Mouse (Mus musculus): ENCODE results near the gene Cacnb1.
A peak's percentile ranks its signal among the peaks of the same experiment; 100 is the strongest.

DNA sequence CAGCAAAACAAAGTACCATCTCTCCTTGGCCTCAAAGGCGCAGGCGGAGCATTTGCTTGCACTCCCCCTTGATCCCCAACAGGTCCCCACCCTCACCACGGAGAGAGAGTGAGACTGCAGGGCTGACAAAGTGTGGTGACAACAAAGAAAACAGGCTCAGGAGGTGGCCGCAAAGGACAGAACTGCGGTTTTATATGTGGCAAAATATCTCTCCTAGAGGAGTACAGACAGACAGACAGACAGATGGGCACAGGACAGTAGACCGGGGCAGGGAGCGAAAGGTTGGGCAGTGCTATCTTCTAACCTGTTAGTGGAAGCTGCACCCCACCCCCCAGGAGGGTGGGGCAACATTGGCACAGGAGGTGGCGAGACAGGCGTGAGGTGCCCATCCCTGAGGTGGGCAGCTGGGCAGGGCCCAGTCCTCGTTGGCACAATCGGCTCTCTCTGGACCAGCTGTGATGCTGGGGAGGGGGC, 21.4 kb downstream of the Cacnb1 start:
- no peak for TF ChIP-seq CEBPB (IDR thresholded peaks at IDR 0.05; ENCODE audit: insufficient read depth, poor library complexity, severe bottlenecking)
- peak; percentile 35 for TF ChIP-seq POLR2A (IDR thresholded peaks at IDR 0.05; ENCODE audit: insufficient read length, low read depth)
- no peak for TF ChIP-seq MAX (IDR thresholded peaks at IDR 0.05; ENCODE audit: low read depth)
- no peak for TF ChIP-seq SRF (IDR thresholded peaks at IDR 0.05; ENCODE audit: control insufficient read depth, insufficient read length, low read depth)
- peak; percentile 69 for TF ChIP-seq POLR2AphosphoS2 (IDR thresholded peaks at IDR 0.05; ENCODE audit: insufficient read length, low read depth)
- TF ChIP-seq USF1 (IDR thresholded peaks at IDR 0.05; ENCODE audit: low read depth) = no peak
- TF ChIP-seq MYOG (IDR thresholded peaks at IDR 0.05; ENCODE audit: control insufficient read depth in 1 of 3, insufficient read depth in 1 of 3, insufficient read length in 2 of 3, low read depth in 2 of 3) = peak in 1 of 3 experiments; percentile 62
